Mouse (Mus musculus): ENCODE measurements around the gene Kdm5a. TPM values are rescaled to one million over a fixed set of nuclear protein-coding genes. Genes with fewer than 3 reads are reported as not detected.

The Kdm5a gene
- total and polyA plus RNA-seq, 3 experiments = 3.4 to 28.8 (median 27.6) TPM

- Histone ChIP-seq H3K4me3 (no peak overlapping the region), H3K27me3 (ENCODE audit: control insufficient read depth, insufficient read depth, low read length) (no peaks in the 10 kb centered on the region), H3K4me1 (ENCODE audit: control insufficient read depth, insufficient read depth, low read length) (no peaks in the 10 kb centered on the region), H3K9ac (ENCODE audit: low read depth, low read length) (no peak overlapping the region), H3K79me2 (replicated peaks; ENCODE audit: control insufficient read depth, insufficient read depth, low read length) (no peaks in the 10 kb centered on the region), H3K36me3 (ENCODE audit: control insufficient read depth, insufficient read depth, low read length) (no peaks in the 10 kb centered on the region; the same call in 1 of the 2 replicates), H3K27ac (no peak overlapping the region)
- 77% methylated on average over 2 of the region's 2 CpGs for WGBS
- intact Hi-C loops (cut with DNase I) = no loop called here
- TF ChIP-seq CTCF (IDR thresholded peaks at IDR 0.05) (peak; percentile 53), POLR2A (IDR thresholded peaks at IDR 0.05; ENCODE audit: insufficient read depth, low read depth, low read length) (no peak), EP300 (IDR thresholded peaks at IDR 0.05; ENCODE audit: insufficient read depth, low read depth, low read length) (no peak)
- DNase-seq = no peak
Measured at GRCm38 (mm10) chr6:120332351-120332750, 31.6 kb upstream of the Kdm5a start.

GRCm38 (mm10) chr6:120343992-120344391 lies 19.9 kb upstream of the Kdm5a start:
- no peak overlapping the region for H3K9ac ChIP-seq (ENCODE audit: low read depth, low read length)
- no peak overlapping the region for H3K27ac ChIP-seq
- no peak for DNase-seq
- intact Hi-C loops (cut with DNase I) = no loop called here
- no peaks in the 10 kb centered on the region for H3K79me2 ChIP-seq (replicated peaks; ENCODE audit: control insufficient read depth, insufficient read depth, low read length)
- no peaks in the 10 kb centered on the region; the same call in 1 of the 2 replicates for H3K36me3 ChIP-seq (ENCODE audit: control insufficient read depth, insufficient read depth, low read length)
- H3K4me1 ChIP-seq (ENCODE audit: control insufficient read depth, insufficient read depth, low read length) = no peaks in the 10 kb centered on the region
- no peak overlapping the region for H3K4me3 ChIP-seq
- 33% methylated on average over 1 of the region's 1 CpGs for WGBS
- TF ChIP-seq POLR2A (IDR thresholded peaks at IDR 0.05; ENCODE audit: insufficient read depth, low read depth, low read length) (no peak), CTCF (IDR thresholded peaks at IDR 0.05) (no peak), EP300 (IDR thresholded peaks at IDR 0.05; ENCODE audit: insufficient read depth, low read depth, low read length) (no peak)
- no peaks in the 10 kb centered on the region for H3K27me3 ChIP-seq (ENCODE audit: control insufficient read depth, insufficient read depth, low read length)

GRCm38 (mm10) chr6:120349018-120349417 lies 14.9 kb upstream of the Kdm5a start:
- H3K4me1 ChIP-seq (ENCODE audit: control insufficient read depth, insufficient read depth, low read length) = no peaks in the 10 kb centered on the region
- TF ChIP-seq POLR2A (IDR thresholded peaks at IDR 0.05; ENCODE audit: insufficient read depth, low read depth, low read length) (no peak), CTCF (IDR thresholded peaks at IDR 0.05) (no peak), EP300 (IDR thresholded peaks at IDR 0.05; ENCODE audit: insufficient read depth, low read depth, low read length) (no peak)
- intact Hi-C loops (cut with DNase I) = no loop called here
- no peaks in the 10 kb centered on the region for H3K27me3 ChIP-seq (ENCODE audit: control insufficient read depth, insufficient read depth, low read length)
- no peaks in the 10 kb centered on the region for H3K79me2 ChIP-seq (replicated peaks; ENCODE audit: control insufficient read depth, insufficient read depth, low read length)
- H3K4me3 ChIP-seq = no peak overlapping the region
- H3K36me3 ChIP-seq (ENCODE audit: control insufficient read depth, insufficient read depth, low read length) = no peaks in the 10 kb centered on the region
- H3K9ac ChIP-seq (ENCODE audit: low read depth, low read length) = no peak overlapping the region
- 71% methylated on average over 3 of the region's 3 CpGs for WGBS
- no peak overlapping the region for H3K27ac ChIP-seq
- no peak for DNase-seq

- H3K27ac ChIP-seq = peak overlapping the region; percentile 64; the same call in 1 of the 2 replicates
- intact Hi-C loops (cut with DNase I) = no loop called here
Measured at GRCm38 (mm10) chr6:120356478-120356877, 7.4 kb upstream of the Kdm5a start.

GRCm38 (mm10) chr6:120356951-120357945 lies 6.7 kb upstream of the Kdm5a start:
- DNase-seq = peak; percentile 78 to 90
- TF ChIP-seq CTCF (IDR thresholded peaks at IDR 0.05) = peak; percentile 44
- peak; percentile 79 for TF ChIP-seq POLR2A (IDR thresholded peaks at IDR 0.05; ENCODE audit: insufficient read depth, low read depth, low read length)
- peak; percentile 91 for TF ChIP-seq EP300 (IDR thresholded peaks at IDR 0.05; ENCODE audit: insufficient read depth, low read depth, low read length)
- Histone ChIP-seq H3K36me3 (ENCODE audit: control insufficient read depth, insufficient read depth, low read length) (0 out of 2 replicates have a peak, but pooled peaks cover 1% of the 10 kb centered on the region), H3K27ac (peak overlapping the region; percentile 64), H3K4me1 (ENCODE audit: control insufficient read depth, insufficient read depth, low read length) (peaks cover 2% of the 10 kb centered on the region; the same call in 1 of the 2 replicates), H3K4me3 (peak overlapping the region; percentile 57), H3K27me3 (ENCODE audit: control insufficient read depth, insufficient read depth, low read length) (no peaks in the 10 kb centered on the region), H3K9ac (ENCODE audit: low read depth, low read length) (peak overlapping the region; percentile 54), H3K79me2 (replicated peaks; ENCODE audit: control insufficient read depth, insufficient read depth, low read length) (no peaks in the 10 kb centered on the region)
- intact Hi-C loops (cut with DNase I) = no loop called here
- WGBS = under 1% methylated on average over 31 of the region's 31 CpGs

More at GRCm38 (mm10) chr6:120356478-120356877, 7.4 kb upstream of the Kdm5a start:
- TF ChIP-seq CTCF (IDR thresholded peaks at IDR 0.05) = no peak
- no peak for TF ChIP-seq EP300 (IDR thresholded peaks at IDR 0.05; ENCODE audit: insufficient read depth, low read depth, low read length)
- TF ChIP-seq POLR2A (IDR thresholded peaks at IDR 0.05; ENCODE audit: insufficient read depth, low read depth, low read length) = no peak
- H3K4me3 ChIP-seq = peak overlapping the region; percentile 57
- H3K79me2 ChIP-seq (replicated peaks; ENCODE audit: control insufficient read depth, insufficient read depth, low read length) = no peaks in the 10 kb centered on the region
- H3K4me1 ChIP-seq (ENCODE audit: control insufficient read depth, insufficient read depth, low read length) = peaks cover 2% of the 10 kb centered on the region; the same call in 1 of the 2 replicates
- no peaks in the 10 kb centered on the region for H3K27me3 ChIP-seq (ENCODE audit: control insufficient read depth, insufficient read depth, low read length)
- 20% methylated on average over 5 of the region's 5 CpGs for WGBS
- no peak for DNase-seq
- 0 out of 2 replicates have a peak overlapping the region, but pooled peaks have one; percentile 54 for H3K9ac ChIP-seq (ENCODE audit: low read depth, low read length)
- H3K36me3 ChIP-seq (ENCODE audit: control insufficient read depth, insufficient read depth, low read length) = 0 out of 2 replicates have a peak, but pooled peaks cover 1% of the 10 kb centered on the region
